Mouse (Mus musculus) ES-E14 (cell line): ENCODE measurements around the gene Gpd1.

Source experiments
- CHD2 ChIP-seq: IDR thresholded peaks from 2 replicates; pipeline ENCODE4 v1.6.1; 2014; ENCODE audit warnings: mild to moderate bottlenecking, low read depth, low read length, inconsistent platforms
- HCFC1 ChIP-seq: IDR thresholded peaks from 2 replicates; pipeline ENCODE4 v1.6.1; 2012; ENCODE audit warnings: low read length, inconsistent platforms, borderline replicate concordance; ENCODE audit not compliant: insufficient read depth
- MAFK ChIP-seq: IDR thresholded peaks from 2 replicates; pipeline ENCODE4 v1.6.1; 2014; ENCODE audit warnings: mild to moderate bottlenecking, low read depth, low read length, inconsistent platforms; ENCODE audit not compliant: insufficient read depth

- no peak for TF ChIP-seq CHD2
- TF ChIP-seq HCFC1, result no peak
- no peak for TF ChIP-seq MAFK
Observed at GRCm38 (mm10) chr15:99711491-99711890, 5.8 kb upstream of the Gpd1 start.
